Mouse (Mus musculus): ENCODE results near the gene Cinp.

Cinp gene

GRCm38 (mm10) chr12:110889036-110890020 is at the start of gene Cinp, which contains the start of gene Tecpr2:
Gene Cinp, minus strand, starts transcription at chr12:110889145.
Gene Tecpr2, plus strand, starts transcription at chr12:110889264.
- peak; percentile 98 for DNase-seq (ENCODE audit: low read depth)

DNA sequence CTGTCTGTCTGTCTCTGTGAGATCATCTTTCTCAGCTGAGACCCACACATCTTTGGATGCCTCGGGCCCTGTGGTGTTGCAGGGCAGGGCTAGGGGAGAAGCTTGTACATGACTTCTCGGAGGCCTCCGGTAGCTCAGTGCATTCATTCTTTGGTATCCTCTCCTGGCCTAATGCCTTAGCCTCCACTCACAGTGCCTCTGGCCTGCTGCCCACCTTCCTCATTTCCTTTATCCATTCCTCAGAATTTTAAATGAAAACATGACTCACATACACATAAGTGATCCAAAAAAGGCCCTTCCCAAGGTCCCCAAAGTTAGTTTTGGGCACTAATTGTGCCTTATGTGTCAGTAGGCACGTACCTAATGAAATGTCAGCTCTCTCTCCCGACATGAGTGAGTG is 48.6 kb upstream of the Cinp start:
- DNase-seq (ENCODE audit: low read depth): no peak

DNA sequence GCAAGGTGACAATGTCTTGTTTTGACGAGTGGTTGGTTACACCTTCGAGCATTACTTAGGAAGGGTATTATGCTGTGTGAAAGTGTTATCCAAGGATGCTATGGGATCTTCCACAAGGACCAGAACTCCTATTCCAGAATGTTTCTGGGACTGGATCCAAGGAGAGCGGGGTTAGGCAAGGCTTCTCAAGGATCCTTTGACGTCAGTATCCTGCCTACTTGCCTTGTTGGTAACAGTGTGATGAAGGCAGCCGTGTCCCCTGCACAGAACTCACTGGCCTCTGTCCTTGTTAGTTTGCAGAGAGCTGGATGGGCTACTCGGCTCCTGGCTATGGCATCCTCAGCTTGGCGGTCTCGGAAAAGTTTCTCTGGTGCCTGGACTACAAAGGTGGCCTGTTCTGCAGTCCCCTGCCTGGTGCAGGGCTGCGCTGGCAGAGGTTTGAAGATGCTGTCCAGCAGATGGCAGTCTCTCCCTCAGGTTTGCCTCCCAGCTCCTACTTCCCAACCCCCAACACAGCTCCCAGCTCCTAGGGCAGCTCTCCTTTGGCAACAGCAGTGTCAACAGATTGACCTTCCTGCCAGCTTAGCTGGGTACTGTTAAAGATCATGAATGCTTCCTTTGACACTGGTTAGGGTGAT is 47.2 kb upstream of the Cinp start:
- DNase-seq (ENCODE audit: low read depth): peak; percentile 77

GRCm38 (mm10) chr12:110932820-110933219 is 43.9 kb upstream of the Cinp start:
- no peak for DNase-seq (ENCODE audit: low read depth)

DNA sequence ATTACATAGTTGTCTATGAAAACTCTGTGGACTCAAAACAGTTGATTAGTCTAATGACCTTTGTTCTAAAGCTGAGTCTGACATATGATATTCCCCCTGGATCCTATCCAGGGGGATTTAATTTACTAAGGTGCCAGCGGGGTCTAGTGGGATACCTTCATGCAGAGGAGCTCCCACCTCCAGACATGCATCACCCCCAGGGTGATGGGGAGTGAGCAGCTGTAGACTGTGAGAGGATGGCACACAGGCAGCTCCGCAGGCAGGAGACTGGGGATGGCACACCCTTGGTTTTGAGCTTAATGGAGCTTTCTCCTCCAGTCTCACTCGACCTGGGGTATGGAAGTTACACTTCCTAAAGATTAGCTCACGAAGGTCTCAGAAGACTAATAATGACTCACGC is 32.6 kb upstream of the Cinp start:
- no peak for DNase-seq (ENCODE audit: low read depth)

GRCm38 (mm10) chr12:110920254-110920653 is 31.3 kb upstream of the Cinp start:
- DNase-seq (ENCODE audit: low read depth): no peak

DNA sequence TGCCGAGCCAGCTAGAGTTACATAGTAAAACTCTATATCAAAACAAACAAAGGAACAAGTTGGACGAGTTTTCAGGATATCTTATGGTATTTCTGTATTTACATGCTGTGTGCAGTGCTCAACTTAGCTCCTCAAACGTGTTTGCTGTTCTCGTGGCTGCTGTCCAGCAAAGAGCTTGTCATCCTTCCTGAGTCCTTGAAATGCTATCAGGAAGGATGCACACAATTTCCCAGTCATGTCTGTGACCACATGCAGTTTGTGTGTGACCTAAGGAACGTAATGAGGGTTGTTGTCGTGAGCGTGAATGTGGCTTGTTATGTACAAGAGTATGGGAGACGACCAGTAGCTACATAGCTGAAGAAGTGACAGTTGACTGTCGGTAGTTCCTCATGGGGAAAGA is 26.8 kb upstream of the Cinp start:
- DNase-seq (ENCODE audit: low read depth): no peak

- DNase-seq (ENCODE audit: low read depth): no peak
Observed at GRCm38 (mm10) chr12:110909962-110910361, 21.0 kb upstream of the Cinp start.

DNA sequence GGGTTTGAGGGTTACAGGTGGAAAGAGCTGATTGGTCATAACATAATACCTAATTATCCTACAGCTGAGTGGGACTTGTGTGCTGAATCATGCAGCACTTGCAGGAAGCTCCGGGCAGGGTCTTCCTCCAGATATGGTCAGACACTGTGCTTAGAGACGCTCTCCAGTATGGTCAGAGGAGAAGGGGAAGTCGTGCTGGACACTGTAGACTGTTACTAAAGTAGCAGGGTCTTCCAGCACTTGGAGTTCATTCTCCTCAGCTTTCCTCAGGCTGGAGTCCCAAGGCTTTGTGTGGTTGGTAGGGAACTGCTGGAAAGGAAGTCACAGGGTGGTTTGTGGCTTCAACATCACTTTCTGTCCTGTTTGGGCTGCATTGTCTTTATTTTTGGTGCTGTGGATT is 18.9 kb upstream of the Cinp start:
- DNase-seq (ENCODE audit: low read depth): no peak

GRCm38 (mm10) chr12:110903536-110903935 is 14.6 kb upstream of the Cinp start:
- peak; percentile 48 for DNase-seq (ENCODE audit: low read depth)

GRCm38 (mm10) chr12:110902106-110902505 is 13.2 kb upstream of the Cinp start:
- DNase-seq (ENCODE audit: low read depth): no peak

DNA sequence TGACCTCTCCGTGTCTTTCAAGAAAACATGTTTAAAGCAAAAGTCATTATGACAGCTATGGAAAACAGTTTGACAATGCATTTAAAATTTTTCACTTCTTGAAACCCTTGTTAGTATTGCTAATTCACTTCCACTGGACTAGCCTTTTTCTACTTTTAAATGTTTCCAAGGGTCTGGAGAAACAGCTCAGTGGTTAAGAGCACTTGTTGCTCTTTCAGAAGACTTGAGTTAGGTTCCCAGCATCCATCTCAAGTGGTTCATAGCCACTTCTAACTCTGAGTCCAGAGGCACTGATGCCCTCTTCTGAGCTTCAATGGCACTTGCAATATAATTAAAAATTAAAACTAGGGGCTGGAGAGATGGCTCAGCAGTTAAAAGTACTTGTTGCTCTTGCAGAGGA is 2.9 kb upstream of the Cinp start:
- DNase-seq (ENCODE audit: low read depth): no peak

GRCm38 (mm10) chr12:110888606-110889005 is 339 bp downstream of the Cinp start:
- DNase-seq (ENCODE audit: low read depth): no peak

DNA sequence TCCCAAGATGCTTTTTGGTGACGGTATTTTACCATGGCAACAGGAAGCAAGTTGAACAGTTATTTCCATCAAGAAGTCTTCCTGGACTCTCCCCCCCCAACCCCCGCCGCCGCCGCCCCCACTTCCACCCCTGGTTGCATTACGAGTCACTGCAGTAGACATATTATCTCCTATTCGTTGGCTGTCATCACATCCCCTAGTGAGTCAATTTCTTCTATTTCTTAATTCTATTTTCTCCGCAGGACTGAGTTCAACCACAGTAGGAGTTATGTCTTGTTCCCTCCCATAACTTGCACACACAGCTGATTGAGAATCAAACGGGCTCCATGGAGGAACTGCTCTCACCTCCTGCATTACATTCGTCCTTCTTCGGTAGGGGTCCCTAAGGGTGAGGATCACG is 839 bp downstream of the Cinp start:
- DNase-seq (ENCODE audit: low read depth): peak; percentile 63

DNA sequence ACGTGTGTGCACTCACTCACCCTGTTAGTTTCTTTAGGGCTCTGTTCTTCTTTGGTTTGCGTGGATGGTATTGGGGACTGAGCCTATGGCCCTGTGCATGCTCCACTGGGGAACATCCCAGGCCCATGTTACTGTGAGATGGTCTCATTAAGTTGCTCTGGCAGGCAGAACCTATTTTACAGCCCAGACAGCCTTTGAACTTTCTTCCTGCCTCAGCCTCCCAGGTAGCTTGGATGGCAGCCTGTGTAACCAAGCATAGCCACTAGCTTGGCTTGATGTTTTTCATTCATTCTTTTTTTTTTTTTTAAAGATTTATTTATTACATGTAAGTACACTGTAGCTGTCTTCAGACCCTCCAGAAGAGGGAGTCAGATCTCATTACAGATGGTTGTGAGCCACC is 3.7 kb downstream of the Cinp start:
- DNase-seq (ENCODE audit: low read depth): no peak

DNA sequence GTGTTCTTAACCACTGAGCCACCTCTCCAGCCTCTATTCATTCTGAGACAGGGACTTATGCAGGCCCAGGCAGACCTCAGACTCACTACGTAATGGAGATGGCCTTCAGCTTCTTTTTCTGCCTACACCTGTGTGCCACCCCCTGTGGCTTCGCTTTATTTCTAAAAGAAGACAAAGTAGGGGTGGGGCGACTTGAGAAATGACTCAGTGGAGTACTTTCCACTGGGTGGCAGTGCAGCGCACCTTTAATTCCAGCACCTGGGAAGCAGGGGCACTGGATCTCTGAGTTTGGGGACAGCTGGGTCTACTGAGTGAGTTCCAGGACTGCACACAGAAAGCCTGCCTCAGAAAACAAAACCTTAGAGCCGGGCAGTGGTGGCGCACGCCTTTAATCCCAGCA is 6.7 kb downstream of the Cinp start:
- no peak for DNase-seq (ENCODE audit: low read depth)

- DNase-seq (ENCODE audit: low read depth): no peak
Observed at GRCm38 (mm10) chr12:110875351-110875750, 13.6 kb downstream of the Cinp start.

DNA sequence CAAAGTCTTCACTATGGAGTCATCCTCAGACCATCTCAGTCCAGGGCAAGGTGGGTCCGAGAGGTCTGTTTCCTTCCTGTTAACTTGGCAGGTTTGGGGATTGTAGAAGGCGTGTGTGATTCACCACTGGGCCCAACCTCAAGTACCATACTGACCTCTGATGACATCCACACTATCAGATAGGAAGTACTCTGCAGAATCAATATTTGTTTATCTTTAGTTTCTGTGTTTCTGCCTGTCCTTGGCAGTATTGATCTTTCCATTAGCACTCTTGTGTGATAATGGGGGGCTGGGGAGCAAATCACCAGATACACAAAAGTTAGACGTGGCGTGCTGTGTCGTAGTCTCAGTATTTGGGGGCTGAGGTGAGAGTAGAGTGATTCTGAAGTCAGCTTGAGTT is 17.7 kb downstream of the Cinp start:
- no peak for DNase-seq (ENCODE audit: low read depth)

DNA sequence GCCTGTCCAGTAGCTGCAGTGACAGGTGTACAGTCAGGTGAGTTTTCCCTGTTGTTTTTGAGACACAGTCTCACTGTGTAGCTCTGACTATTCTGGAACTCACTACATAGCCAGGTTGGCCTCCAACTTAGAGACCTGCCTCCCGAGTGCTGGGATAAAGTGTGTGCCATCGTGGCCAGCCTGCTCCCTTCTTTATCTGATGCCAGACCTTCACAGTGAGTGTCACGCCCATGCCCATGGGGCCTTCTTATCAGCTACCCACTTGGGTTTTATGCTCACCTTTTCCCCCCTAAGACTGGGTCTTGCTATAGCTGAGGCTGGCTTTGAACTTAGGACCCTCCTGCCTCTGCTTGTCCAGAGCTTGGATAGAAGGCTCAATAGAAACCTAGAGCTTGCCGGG is 18.8 kb downstream of the Cinp start:
- DNase-seq (ENCODE audit: low read depth): no peak

DNA sequence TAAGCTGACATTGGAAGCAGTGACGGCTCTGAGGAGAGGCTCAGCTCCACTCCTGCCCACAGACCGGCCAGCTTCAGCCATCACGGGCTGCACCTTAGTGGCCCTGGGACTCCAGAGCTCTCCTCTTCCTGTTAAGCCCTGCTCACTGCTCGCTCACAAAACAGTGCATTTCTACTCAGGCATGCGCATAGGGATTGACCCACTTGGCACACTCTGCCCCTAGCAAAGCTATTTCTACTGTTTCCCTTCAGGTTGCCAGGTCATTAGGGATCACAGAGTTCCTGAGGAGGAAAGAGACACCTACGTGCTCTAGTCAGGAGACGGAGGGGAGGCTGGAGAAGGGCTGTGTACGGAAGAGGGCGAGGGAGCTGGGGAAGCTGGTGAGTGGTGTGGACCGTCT is 23.0 kb downstream of the Cinp start:
- DNase-seq (ENCODE audit: low read depth): no peak

GRCm38 (mm10) chr12:110865571-110865970 is 23.4 kb downstream of the Cinp start:
- DNase-seq (ENCODE audit: low read depth): no peak

DNA sequence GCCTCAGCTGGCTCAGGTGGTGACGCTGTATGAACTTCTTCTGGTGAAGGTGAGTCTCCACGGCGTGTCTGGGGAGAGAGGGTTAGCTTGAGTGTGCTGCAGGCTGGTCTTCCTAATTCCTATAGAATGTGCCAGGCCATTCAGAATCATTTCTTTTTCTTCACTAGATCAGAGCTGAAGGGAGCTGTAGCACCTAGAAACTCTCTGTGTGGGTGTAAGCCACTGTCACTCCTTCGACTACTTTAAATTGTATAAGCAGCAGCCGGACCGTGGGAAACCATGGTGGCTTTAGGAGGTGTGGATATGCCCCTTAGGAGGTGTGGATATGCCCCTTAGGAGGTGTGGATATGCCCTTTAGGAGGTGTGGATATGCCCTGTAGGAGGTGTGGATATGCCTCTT is 24.9 kb downstream of the Cinp start:
- no peak for DNase-seq (ENCODE audit: low read depth)

GRCm38 (mm10) chr12:110861256-110861655 is 27.7 kb downstream of the Cinp start:
- peak; percentile 58 for DNase-seq (ENCODE audit: low read depth)
